Mouse (Mus musculus): ENCODE data around the gene Oaf. TPM values are rescaled to one million over a fixed set of nuclear protein-coding genes. Genes with fewer than 3 reads are reported as not detected.

Gene Oaf
- total RNA-seq, 2 experiments from 2014 or later = 12.6 to 13.2 TPM

GRCm38 (mm10) chr9:43246738-43247180 is 7.0 kb upstream of the Oaf start:
- no peak for DNase-seq (ENCODE audit: low spot score in 2 of 2)
- intact Hi-C loops (cut with DNase I) = no loop called here

GRCm38 (mm10) chr9:43245801-43246570 is 6.3 kb upstream of the Oaf start:
- DNase-seq (ENCODE audit: low spot score in 2 of 2) = no peak
- intact Hi-C loops (cut with DNase I) = no loop called here

- intact Hi-C loops (cut with DNase I) = no loop called here
These were observed 2.7 kb upstream of the Oaf start for GRCm38 (mm10) chr9:43242432-43242831.

GRCm38 (mm10) chr9:43241970-43242369 is 2.3 kb upstream of the Oaf start:
- intact Hi-C loops (cut with DNase I) = no loop called here
- no peak for DNase-seq (ENCODE audit: low spot score in 2 of 2)

More at GRCm38 (mm10) chr9:43242432-43242831, 2.7 kb upstream of the Oaf start:
- DNase-seq (ENCODE audit: low spot score in 2 of 2) = no peak

- intact Hi-C loops (cut with DNase I) = no loop called here
- no peak for DNase-seq (ENCODE audit: low spot score in 2 of 2)
These were observed 1.6 kb upstream of the Oaf start for GRCm38 (mm10) chr9:43241291-43241690.

- no peak for DNase-seq (ENCODE audit: low spot score in 2 of 2)
- intact Hi-C loops (cut with DNase I) = no loop called here
These were observed 836 bp upstream of the Oaf start for GRCm38 (mm10) chr9:43240594-43240900.

- intact Hi-C loops (cut with DNase I) = no loop called here
These were observed 823 bp downstream of the Oaf start for GRCm38 (mm10) chr9:43238631-43239545.

GRCm38 (mm10) chr9:43238167-43238566 is 1.5 kb downstream of the Oaf start:
- DNase-seq (ENCODE audit: low spot score in 2 of 2) = no peak
- intact Hi-C loops (cut with DNase I) = no loop called here

More at GRCm38 (mm10) chr9:43238631-43239545, 823 bp downstream of the Oaf start:
- no peak for DNase-seq (ENCODE audit: low spot score in 2 of 2)

- DNase-seq (ENCODE audit: low spot score in 2 of 2) = no peak
- intact Hi-C loops (cut with DNase I) = no loop called here
These were observed 2.5 kb downstream of the Oaf start for GRCm38 (mm10) chr9:43237111-43237775.

- intact Hi-C loops (cut with DNase I) = no loop called here
These were observed 3.1 kb downstream of the Oaf start for GRCm38 (mm10) chr9:43236576-43236975.

GRCm38 (mm10) chr9:43236106-43236505 is 3.6 kb downstream of the Oaf start:
- intact Hi-C loops (cut with DNase I) = no loop called here

More at GRCm38 (mm10) chr9:43236576-43236975, 3.1 kb downstream of the Oaf start:
- DNase-seq (ENCODE audit: low spot score in 2 of 2) = no peak

GRCm38 (mm10) chr9:43235336-43235735 is 4.4 kb downstream of the Oaf start:
- intact Hi-C loops (cut with DNase I) = no loop called here
- DNase-seq (ENCODE audit: low spot score in 2 of 2) = no peak

More at GRCm38 (mm10) chr9:43236106-43236505, 3.6 kb downstream of the Oaf start:
- DNase-seq (ENCODE audit: low spot score in 2 of 2) = no peak

- intact Hi-C loops (cut with DNase I) = no loop called here
- DNase-seq (ENCODE audit: low spot score in 2 of 2) = no peak
These were observed 5.2 kb downstream of the Oaf start for GRCm38 (mm10) chr9:43234496-43234895.

GRCm38 (mm10) chr9:43233515-43233914 is 6.2 kb downstream of the Oaf start:
- DNase-seq (ENCODE audit: low spot score in 2 of 2) = no peak
- intact Hi-C loops (cut with DNase I) = no loop called here

GRCm38 (mm10) chr9:43233044-43233443 is 6.7 kb downstream of the Oaf start:
- intact Hi-C loops (cut with DNase I) = no loop called here
- DNase-seq (ENCODE audit: low spot score in 2 of 2) = no peak

GRCm38 (mm10) chr9:43232286-43232685 is 7.4 kb downstream of the Oaf start:
- intact Hi-C loops (cut with DNase I) = no loop called here
- no peak for DNase-seq (ENCODE audit: low spot score in 2 of 2)

GRCm38 (mm10) chr9:43231805-43232204 is 7.9 kb downstream of the Oaf start:
- DNase-seq (ENCODE audit: low spot score in 2 of 2) = no peak
- intact Hi-C loops (cut with DNase I) = no loop called here

GRCm38 (mm10) chr9:43230886-43231285 is 8.8 kb downstream of the Oaf start:
- intact Hi-C loops (cut with DNase I) = no loop called here
- no peak for DNase-seq (ENCODE audit: low spot score in 2 of 2)

GRCm38 (mm10) chr9:43229962-43230361 is 9.7 kb downstream of the Oaf start:
- DNase-seq (ENCODE audit: low spot score in 2 of 2) = peak in 1 of 2 experiments; percentile 33
- intact Hi-C loops (cut with DNase I) = no loop called here

GRCm38 (mm10) chr9:43229398-43229895 is 10.3 kb downstream of the Oaf start:
- intact Hi-C loops (cut with DNase I) = no loop called here
- DNase-seq (ENCODE audit: low spot score in 2 of 2) = no peak

All from left cerebral cortex, postnatal 25 days (tissue).